Mouse (Mus musculus) cortical plate, adult 2 months (tissue): ENCODE measurements around the gene Pcbp4. TPM values are rescaled to one million over a fixed set of nuclear protein-coding genes. Genes with fewer than 3 reads are reported as not detected.
A peak's percentile ranks its signal among the peaks of the same experiment; 100 is the strongest.

Source experiments
- H3K27ac ChIP-seq: fragments of 200-500 bp; 2 replicates; pipeline ENCODE4 v1.5.1; 2012; ENCODE audit warnings: low read length, control low read depth, inconsistent platforms; ENCODE audit not compliant: insufficient read depth
- H3K4me1 ChIP-seq: fragments of 200-500 bp; 2 replicates; pipeline ENCODE4 v1.6.1; 2011; ENCODE audit warnings: low read length; ENCODE audit not compliant: control insufficient read depth, insufficient read depth
- H3K4me3 ChIP-seq: fragments of 200-500 bp; 2 replicates; pipeline ENCODE4 v1.5.1; 2011; ENCODE audit warnings: mild to moderate bottlenecking, low read length, control low read depth; ENCODE audit not compliant: insufficient read depth
- CTCF ChIP-seq: fragments of 200-500 bp; IDR thresholded peaks from 2 replicates; pipeline ENCODE4 v1.5.1; 2011; ENCODE audit warnings: mild to moderate bottlenecking, control low read depth, low read length; ENCODE audit not compliant: insufficient read depth; ENCODE audit errors: extremely low read depth
- POLR2A ChIP-seq: fragments of 200-500 bp; IDR thresholded peaks from 2 replicates; pipeline ENCODE4 v1.6.1; 2011; ENCODE audit warnings: mild to moderate bottlenecking, low read length, control low read depth; ENCODE audit not compliant: insufficient read depth; ENCODE audit errors: extremely low read depth
- polyA plus RNA-seq: library from polyadenylated mRNA; depleted of rRNA; stranded (reverse); fragments of >200 nt; gene quantifications from 2 replicates; pipeline ENCODE4 v1.2.3, GENCODE M21; 2012

The Pcbp4 gene
- polyA plus RNA-seq, 1 experiment, result 304 TPM

GRCm38 (mm10) chr9:106454071-106454761 lies 1.1 kb downstream of the Pcbp4 start:
- TF ChIP-seq CTCF, result no peak
- peak; percentile 41; the same call in 1 of the 2 replicates for TF ChIP-seq POLR2A
- Histone ChIP-seq H3K4me3 (peak overlapping the region; percentile 55), H3K27ac (peak overlapping the region; percentile 58), H3K4me1 (no peaks in the 10 kb centered on the region)

GRCm38 (mm10) chr9:106454888-106455681 lies 2.0 kb downstream of the Pcbp4 start:
- Histone ChIP-seq H3K4me3 (peak overlapping the region; percentile 55), H3K27ac (peak overlapping the region; percentile 58), H3K4me1 (0 out of 2 replicates have a peak, but pooled peaks cover under 1% of the 10 kb centered on the region)
- peak; percentile 57; the same call in 1 of the 2 replicates for TF ChIP-seq POLR2A
- TF ChIP-seq CTCF, result no peak

- Histone ChIP-seq H3K4me3 (no peak overlapping the region), H3K4me1 (0 out of 2 replicates have a peak, but pooled peaks cover 2% of the 10 kb centered on the region), H3K27ac (no peak overlapping the region)
- TF ChIP-seq CTCF, result no peak
These were observed 3.5 kb downstream of the Pcbp4 start for GRCm38 (mm10) chr9:106456325-106457162.

GRCm38 (mm10) chr9:106457163-106457559 lies 4.1 kb downstream of the Pcbp4 start:
- Histone ChIP-seq H3K4me1 (0 out of 2 replicates have a peak, but pooled peaks cover 2% of the 10 kb centered on the region), H3K27ac (no peak overlapping the region), H3K4me3 (no peak overlapping the region)
- TF ChIP-seq CTCF (no peak), POLR2A (no peak)

GRCm38 (mm10) chr9:106457920-106458319 lies 4.8 kb downstream of the Pcbp4 start:
- no peak for TF ChIP-seq POLR2A
- TF ChIP-seq CTCF, result no peak
- Histone ChIP-seq H3K27ac (no peak overlapping the region), H3K4me1 (0 out of 2 replicates have a peak, but pooled peaks cover 2% of the 10 kb centered on the region), H3K4me3 (no peak overlapping the region)

GRCm38 (mm10) chr9:106459946-106460345 lies 6.9 kb downstream of the Pcbp4 start:
- TF ChIP-seq POLR2A (no peak), CTCF (no peak)
- Histone ChIP-seq H3K27ac (no peak overlapping the region), H3K4me3 (no peak overlapping the region), H3K4me1 (0 out of 2 replicates have a peak, but pooled peaks cover 4% of the 10 kb centered on the region)

GRCm38 (mm10) chr9:106460401-106461025 lies 7.4 kb downstream of the Pcbp4 start:
- 0 out of 2 replicates have a peak, but pooled peaks cover 4% of the 10 kb centered on the region for H3K4me1 ChIP-seq
- TF ChIP-seq CTCF, result no peak
- no peak for TF ChIP-seq POLR2A
- H3K4me3 ChIP-seq, result no peak overlapping the region
- no peak overlapping the region for H3K27ac ChIP-seq

- TF ChIP-seq CTCF (no peak), POLR2A (no peak)
- Histone ChIP-seq H3K27ac (no peak overlapping the region), H3K4me3 (no peak overlapping the region), H3K4me1 (0 out of 2 replicates have a peak, but pooled peaks cover 4% of the 10 kb centered on the region)
These were observed 7.9 kb downstream of the Pcbp4 start for GRCm38 (mm10) chr9:106461026-106461415.
